Mouse (Mus musculus): ENCODE results near the gene 6030452D12Rik.

The 6030452D12Rik gene

GRCm38 (mm10) chr8:106516581-106516980 is 16.3 kb downstream of the 6030452D12Rik start:
- DNase-seq (ENCODE audit: low spot score in 2 of 2), result no peak

- no peak for DNase-seq (ENCODE audit: low spot score in 2 of 2)
Measured at GRCm38 (mm10) chr8:106518763-106519162, 18.4 kb downstream of the 6030452D12Rik start.

- no peak for DNase-seq (ENCODE audit: low spot score in 2 of 2)
Measured at GRCm38 (mm10) chr8:106520578-106520977, 20.3 kb downstream of the 6030452D12Rik start.

GRCm38 (mm10) chr8:106521845-106522244 is 21.5 kb downstream of the 6030452D12Rik start:
- DNase-seq (ENCODE audit: low spot score in 2 of 2), result no peak

- DNase-seq (ENCODE audit: low spot score in 2 of 2), result no peak
Measured at GRCm38 (mm10) chr8:106526725-106527124, 26.4 kb downstream of the 6030452D12Rik start.

- DNase-seq (ENCODE audit: low spot score in 2 of 2), result no peak
Measured at GRCm38 (mm10) chr8:106527241-106528036, 27.1 kb downstream of the 6030452D12Rik start.

- no peak for DNase-seq (ENCODE audit: low spot score in 2 of 2)
Measured at GRCm38 (mm10) chr8:106528596-106529249, 28.4 kb downstream of the 6030452D12Rik start.

- no peak for DNase-seq (ENCODE audit: low spot score in 2 of 2)
Measured at GRCm38 (mm10) chr8:106529885-106530482, 29.7 kb downstream of the 6030452D12Rik start.

GRCm38 (mm10) chr8:106530566-106530965 is 30.2 kb downstream of the 6030452D12Rik start:
- no peak for DNase-seq (ENCODE audit: low spot score in 2 of 2)

GRCm38 (mm10) chr8:106533709-106534108 is 33.4 kb downstream of the 6030452D12Rik start:
- no peak for DNase-seq (ENCODE audit: low spot score in 2 of 2)

- DNase-seq (ENCODE audit: low spot score in 2 of 2), result peak; percentile 48 to 75
Measured at GRCm38 (mm10) chr8:106534449-106534848, 34.1 kb downstream of the 6030452D12Rik start.

GRCm38 (mm10) chr8:106535448-106535847 is 35.1 kb downstream of the 6030452D12Rik start:
- DNase-seq (ENCODE audit: low spot score in 2 of 2), result no peak

- DNase-seq (ENCODE audit: low spot score in 2 of 2), result no peak
Measured at GRCm38 (mm10) chr8:106539193-106539592, 38.9 kb downstream of the 6030452D12Rik start.

GRCm38 (mm10) chr8:106541002-106541401 is 40.7 kb downstream of the 6030452D12Rik start:
- no peak for DNase-seq (ENCODE audit: low spot score in 2 of 2)

- no peak for DNase-seq (ENCODE audit: low spot score in 2 of 2)
Measured at GRCm38 (mm10) chr8:106543043-106543442, 42.7 kb downstream of the 6030452D12Rik start.

GRCm38 (mm10) chr8:106545149-106545548 is 44.8 kb downstream of the 6030452D12Rik start:
- peak in 1 of 2 experiments; percentile 15 for DNase-seq (ENCODE audit: low spot score in 2 of 2)

GRCm38 (mm10) chr8:106546746-106547145 is 46.4 kb downstream of the 6030452D12Rik start:
- no peak for DNase-seq (ENCODE audit: low spot score in 2 of 2)

GRCm38 (mm10) chr8:106548366-106548936 is 48.1 kb downstream of the 6030452D12Rik start:
- DNase-seq (ENCODE audit: low spot score in 2 of 2), result no peak

- DNase-seq (ENCODE audit: low spot score in 2 of 2), result no peak
Measured at GRCm38 (mm10) chr8:106550906-106551305, 50.6 kb downstream of the 6030452D12Rik start.

- DNase-seq (ENCODE audit: low spot score in 2 of 2), result no peak
Measured at GRCm38 (mm10) chr8:106554011-106554410, 53.7 kb downstream of the 6030452D12Rik start.

- DNase-seq (ENCODE audit: low spot score in 2 of 2), result no peak
Measured at GRCm38 (mm10) chr8:106556068-106556645, 55.8 kb downstream of the 6030452D12Rik start.
